In genomic region chr4:150457353-150457752, GRCm38 (mm10) we compare ENCODE assay signal across 14 mouse cellular contexts.
A peak's percentile ranks its signal among the peaks of the same experiment; 100 is the strongest.
DNase-seq lines count a peak whose midpoint lies in the region; ATAC-seq and TF ChIP-seq lines count a peak whose summit lies in the region.
"Had no signal": no experiment of that assay in that cellular context is flagged by ENCODE, and none has a peak within 500 bp of the region (broad histone marks: within the 10 kb centered on the region; RNA-seq: fewer than 3 reads in every experiment).

No protein-coding gene starts in this region.

- TF ChIP-seq CTCF in kidney, adult 2 months (conservative IDR thresholded peaks at IDR 0.05; ENCODE audit: insufficient read depth, insufficient read length, low read depth, low read length), result no peak

- WGBS in kidney, adult 2 months, result 65% methylated on average over 4 of the region's 4 CpGs
- 63% methylated on average over 4 of the region's 4 CpGs for WGBS in embryonic facial prominence, embryonic 10.5 days
- 61% methylated on average over 4 of the region's 4 CpGs for WGBS in liver, embryonic 13.5 days (ENCODE audit: insufficient replicate concordance)

- peaks cover 32% of the 10 kb centered on the region for H3K4me1 ChIP-seq in kidney, adult 2 months (ENCODE audit: control insufficient read depth, insufficient read depth, low read length)
- H3K4me1 ChIP-seq in embryonic facial prominence, embryonic 10.5 days, result peaks cover 80% of the 10 kb centered on the region
- H3K4me1 ChIP-seq in liver, embryonic 13.5 days (replicated peaks), result peaks cover 85% of the 10 kb centered on the region

- TF ChIP-seq POLR2A in kidney, adult 2 months (IDR thresholded peaks at IDR 0.05; ENCODE audit: low read depth, low read length), result no peak

- no peak overlapping the region for H3K4me3 ChIP-seq in kidney, adult 2 months (ENCODE audit: insufficient read depth, low read depth, low read length)
- H3K4me3 ChIP-seq in embryonic facial prominence, embryonic 10.5 days, result no peak overlapping the region
- no peak overlapping the region for H3K4me3 ChIP-seq in liver, embryonic 13.5 days (replicated peaks)
- H3K4me3 ChIP-seq: embryonic facial prominence, embryonic 13.5 days had no signal

- H3K9me3 ChIP-seq in embryonic facial prominence, embryonic 10.5 days, result no peaks in the 10 kb centered on the region
- no peaks in the 10 kb centered on the region for H3K9me3 ChIP-seq in liver, embryonic 13.5 days (replicated peaks)
- H3K9me3 ChIP-seq: embryonic facial prominence, embryonic 13.5 days had no signal

- peak; percentile 40 for DNase-seq in gastrocnemius, adult 18-20 months (ENCODE audit: low spot score)
- no peak for DNase-seq in gastrocnemius, postnatal 10 days
- no peak for DNase-seq in kidney, adult 2 months
- DNase-seq in kidney, postnatal 4 days, result no peak
- DNase-seq in embryonic facial prominence, embryonic 10.5 days (ENCODE audit: low spot score), result no peak
- DNase-seq in liver, embryonic 13.5 days, result no peak
- no peak for DNase-seq in natural killer cell, adult 2 months (ENCODE audit: low spot score in 2 of 2)
- DNase-seq: adrenal gland, postnatal 36 days; B cell, adult 2 months; cerebellum, postnatal 36 days had no signal

- no peak overlapping the region for H3K9ac ChIP-seq in liver, embryonic 13.5 days
- H3K9ac ChIP-seq: embryonic facial prominence, embryonic 13.5 days had no signal

- H3K36me3 ChIP-seq in kidney, adult 2 months (ENCODE audit: control insufficient read depth, insufficient read depth, low read length), result no peaks in the 10 kb centered on the region
- H3K36me3 ChIP-seq in embryonic facial prominence, embryonic 10.5 days (replicated peaks), result no peaks in the 10 kb centered on the region
- no peaks in the 10 kb centered on the region for H3K36me3 ChIP-seq in liver, embryonic 13.5 days
- H3K36me3 ChIP-seq: embryonic facial prominence, embryonic 13.5 days had no signal

- peak overlapping the region; percentile 59 for H3K27ac ChIP-seq in kidney, adult 2 months (ENCODE audit: insufficient read depth, low read depth, low read length)
- 0 out of 2 replicates have a peak overlapping the region, but pooled peaks have one; percentile 4 for H3K27ac ChIP-seq in embryonic facial prominence, embryonic 10.5 days (replicated peaks)
- peak overlapping the region; percentile 0; the same call in 1 of the 2 replicates for H3K27ac ChIP-seq in liver, embryonic 13.5 days
- H3K27ac ChIP-seq: embryonic facial prominence, embryonic 13.5 days had no signal

- H3K4me2 ChIP-seq in liver, embryonic 13.5 days, result no peak overlapping the region
- H3K4me2 ChIP-seq: embryonic facial prominence, embryonic 13.5 days had no signal

- no peaks in the 10 kb centered on the region for H3K27me3 ChIP-seq in kidney, adult 2 months (replicated peaks; ENCODE audit: control insufficient read depth, insufficient read depth, low read length)
- no peaks in the 10 kb centered on the region for H3K27me3 ChIP-seq in embryonic facial prominence, embryonic 10.5 days (replicated peaks; ENCODE audit: low read depth, poor library complexity, severe bottlenecking)
- H3K27me3 ChIP-seq in liver, embryonic 13.5 days, result no peaks in the 10 kb centered on the region
- H3K27me3 ChIP-seq: embryonic facial prominence, embryonic 13.5 days had no signal

- no peak for ATAC-seq in liver, embryonic 13.5 days (ENCODE audit: low read depth)
- no peak for ATAC-seq in erythroid progenitor cell, adult 5-6 weeks (replicated peaks; ENCODE audit: low FRiP score, poor library complexity, severe bottlenecking)
- ATAC-seq: intestine, embryonic 16.5 days; lung, postnatal 0 days had no signal

Comparison
In these comparisons a context has a peak if more than half of its experiments do, and no peak if none do; other contexts are left out.
1. H3K27ac ChIP-seq: peak in every context shown above with its lines; median percentile 59 in kidney, adult 2 months; 4 in embryonic facial prominence, embryonic 10.5 days; 0 in liver, embryonic 13.5 days.